Mouse (Mus musculus) hindbrain, embryonic 10.5 days (tissue): ENCODE data around the gene Hes2. TPM values are rescaled to one million over a fixed set of nuclear protein-coding genes. Genes with fewer than 3 reads are reported as not detected.
A peak's percentile ranks its signal among the peaks of the same experiment; 100 is the strongest.

Experiments used
- DNase-seq: peaks from one replicate; pipeline ENCODE4 v3.0.0-alpha.2; 2017; ENCODE audit warnings: low spot score
- H3K27ac ChIP-seq: fragments of 300-500 bp; sonication (generic); 2 replicates; pipeline ENCODE4 v1.5.1; 2016; ENCODE audit warnings: mild to moderate bottlenecking, moderate library complexity
- H3K27me3 ChIP-seq: fragments of 300-500 bp; sonication (generic); 2 replicates; pipeline ENCODE4 v1.6.1; 2016; ENCODE audit warnings: mild to moderate bottlenecking; ENCODE audit not compliant: poor library complexity, insufficient read depth, severe bottlenecking
- H3K36me3 ChIP-seq: fragments of 300-500 bp; sonication (generic); 2 replicates; pipeline ENCODE4 v1.6.1; 2016; ENCODE audit warnings: mild to moderate bottlenecking, moderate library complexity
- H3K4me1 ChIP-seq: fragments of 300-500 bp; sonication (generic); replicated peaks from 2 replicates; pipeline ENCODE4 v1.6.1; 2016; ENCODE audit warnings: mild to moderate bottlenecking
- H3K4me3 ChIP-seq: fragments of 300-500 bp; sonication (generic); 2 replicates; pipeline ENCODE4 v1.5.1; 2016; ENCODE audit warnings: mild to moderate bottlenecking, moderate library complexity
- H3K9me3 ChIP-seq: fragments of 300-500 bp; sonication (generic); 2 replicates; pipeline ENCODE4 v1.6.1; 2016; ENCODE audit warnings: mild to moderate bottlenecking, moderate library complexity
- WGBS: fragments of 180-500 bp; shearing (Covaris S2); methylation state at CpG from one replicate; pipeline ENCODE4 v1.1.7; 2016; 5-methylcytosine and 5-hydroxymethylcytosine counted together
- polyA plus RNA-seq: library from polyadenylated mRNA; unstranded; fragments of >200 nt; fragmentation: Nextera tagmentation; extraction: Ambion mirVana; gene quantifications from 2 replicates; pipeline ENCODE4 v1.2.1, GENCODE M21; 2016

Gene Hes2
- polyA plus RNA-seq, 1 experiment from 2014 or later, result 4.7 TPM

DNA sequence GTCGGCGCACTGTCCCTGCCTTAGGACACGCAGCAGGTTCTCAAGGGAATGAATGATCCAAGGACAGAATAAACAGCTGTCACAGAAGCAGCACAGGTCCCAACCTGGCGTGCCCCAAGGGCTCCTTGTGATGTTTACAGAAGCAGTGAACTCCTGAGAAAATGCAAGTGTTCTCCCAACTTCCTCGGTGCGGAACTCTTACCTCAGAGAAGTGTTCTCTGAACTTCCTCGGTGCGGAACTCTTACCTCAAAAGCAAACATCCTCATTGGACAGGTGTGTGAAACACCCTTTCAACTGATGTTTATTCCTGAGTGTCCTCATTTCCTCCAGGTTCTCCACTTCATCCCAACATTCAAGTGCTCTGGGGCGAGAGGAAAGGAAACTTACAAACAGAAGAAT is 15.3 kb downstream of the Hes2 start:
- Histone ChIP-seq H3K4me1 (peaks cover 24% of the 10 kb centered on the region), H3K27ac (no peak overlapping the region), H3K36me3 (no peaks in the 10 kb centered on the region), H3K9me3 (peaks cover 3% of the 10 kb centered on the region; the same call in 1 of the 2 replicates), H3K27me3 (peaks cover 68% of the 10 kb centered on the region), H3K4me3 (no peak overlapping the region)
- DNase-seq, result no peak
- 86% methylated on average over 9 of the region's 9 CpGs for WGBS

DNA sequence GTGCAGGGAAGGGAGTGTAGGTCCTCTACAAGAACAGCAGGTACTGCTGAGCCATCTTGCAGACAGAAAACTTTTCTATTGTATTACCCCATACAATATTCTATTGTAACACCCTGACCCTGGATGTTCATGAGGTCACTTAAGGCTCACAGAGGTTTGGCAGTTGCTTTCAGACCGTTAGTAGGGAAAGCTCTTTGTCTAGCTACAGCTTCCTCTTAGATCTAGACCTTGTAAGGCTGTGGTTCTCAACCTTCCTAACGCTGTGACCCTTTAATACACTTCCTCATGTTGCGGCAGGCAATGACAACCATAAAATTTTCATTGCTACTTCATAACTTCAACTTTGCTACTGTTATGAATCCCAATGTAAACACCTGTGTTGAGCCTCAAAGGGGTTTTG is 18.0 kb downstream of the Hes2 start:
- Histone ChIP-seq H3K27ac (no peak overlapping the region), H3K27me3 (peaks cover 70% of the 10 kb centered on the region), H3K36me3 (no peaks in the 10 kb centered on the region), H3K9me3 (peaks cover under 1% of the 10 kb centered on the region; the same call in 1 of the 2 replicates), H3K4me3 (no peak overlapping the region), H3K4me1 (peaks cover 43% of the 10 kb centered on the region)
- 72% methylated on average over 3 of the region's 3 CpGs for WGBS
- no peak for DNase-seq

DNA sequence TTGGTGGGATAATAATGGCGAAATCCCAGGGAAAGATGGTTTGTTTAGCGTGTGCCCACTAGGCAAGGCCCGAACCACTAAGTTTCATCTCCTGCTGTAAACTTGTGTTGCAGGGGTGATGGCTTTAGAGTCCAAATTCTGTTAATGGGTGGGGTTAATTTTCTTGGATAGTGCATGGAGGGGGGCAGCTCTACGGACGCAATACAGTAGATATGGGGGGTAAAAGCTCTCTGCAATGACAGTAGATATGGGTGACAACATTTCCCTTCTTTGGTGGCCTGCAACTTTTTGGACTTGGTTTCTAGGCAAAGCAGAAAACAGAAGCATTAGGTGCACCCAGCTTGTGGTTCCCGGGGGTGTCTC is 18.5 kb downstream of the Hes2 start:
- Histone ChIP-seq H3K9me3 (no peaks in the 10 kb centered on the region), H3K4me1 (peaks cover 43% of the 10 kb centered on the region), H3K36me3 (peaks cover 2% of the 10 kb centered on the region), H3K27me3 (peaks cover 73% of the 10 kb centered on the region), H3K4me3 (peak overlapping the region; percentile 84), H3K27ac (peak overlapping the region; percentile 95)
- no peak for DNase-seq
- WGBS, result 68% methylated on average over 6 of the region's 6 CpGs

DNA sequence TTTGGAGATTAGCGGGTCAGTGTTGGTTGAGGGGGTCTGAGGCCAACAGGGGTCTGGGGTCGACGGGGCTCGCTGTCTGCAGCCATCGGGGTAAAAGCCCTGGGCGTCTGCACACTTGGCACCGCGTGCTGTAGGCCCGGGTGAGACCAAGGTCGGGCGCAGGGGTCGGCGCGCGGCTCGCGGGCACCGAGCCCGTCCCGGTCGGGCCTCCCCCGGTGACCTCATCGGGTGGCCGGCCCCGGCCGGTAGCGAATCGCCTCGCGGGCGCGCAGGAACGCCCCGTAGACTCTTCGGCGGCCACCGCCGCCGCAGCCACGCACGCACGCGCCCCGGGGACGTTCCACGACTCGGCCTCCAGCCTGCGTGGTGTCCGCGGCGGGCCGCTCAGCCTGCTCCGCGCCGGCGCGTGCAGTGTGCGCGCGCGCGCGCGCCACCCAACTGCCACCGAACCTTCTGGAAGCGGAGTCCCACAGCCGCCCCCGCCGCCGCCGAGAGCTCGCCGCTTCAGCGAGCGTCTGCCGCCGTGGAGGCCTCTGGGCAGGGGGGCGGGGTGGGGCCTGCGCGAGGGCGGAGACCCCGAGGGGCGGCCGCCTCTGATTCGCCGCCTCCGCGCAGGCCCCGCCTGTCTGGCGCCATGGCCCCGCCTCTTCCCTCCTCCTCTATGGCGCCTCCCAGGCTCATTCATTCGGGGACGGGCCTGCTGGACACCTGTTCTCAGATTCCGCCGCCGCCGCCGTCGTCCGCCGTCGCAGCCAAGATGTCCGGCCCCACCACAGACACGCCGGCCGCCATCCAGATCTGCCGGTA is 19.1 kb downstream of the Hes2 start, which contains the start of gene Acot7:
Gene Acot7 (plus strand): TSS at position 598 of the 807 bp plus-strand sequence.
- WGBS, result under 1% methylated on average over 108 of the region's 108 CpGs
- peak within 1 kb of the TSS; percentile 84 for H3K4me3 ChIP-seq
- H3K4me1 ChIP-seq, result peaks cover 43% of the 10 kb centered on the region
- peak; percentile 93 for DNase-seq
- no peaks in the 10 kb centered on the region for H3K9me3 ChIP-seq
- H3K27me3 ChIP-seq, result peaks cover 73% of the 10 kb centered on the region
- H3K36me3 ChIP-seq, result peaks cover 8% of the 10 kb centered on the region
- peak within 1 kb of the TSS; percentile 95 for H3K27ac ChIP-seq

DNA sequence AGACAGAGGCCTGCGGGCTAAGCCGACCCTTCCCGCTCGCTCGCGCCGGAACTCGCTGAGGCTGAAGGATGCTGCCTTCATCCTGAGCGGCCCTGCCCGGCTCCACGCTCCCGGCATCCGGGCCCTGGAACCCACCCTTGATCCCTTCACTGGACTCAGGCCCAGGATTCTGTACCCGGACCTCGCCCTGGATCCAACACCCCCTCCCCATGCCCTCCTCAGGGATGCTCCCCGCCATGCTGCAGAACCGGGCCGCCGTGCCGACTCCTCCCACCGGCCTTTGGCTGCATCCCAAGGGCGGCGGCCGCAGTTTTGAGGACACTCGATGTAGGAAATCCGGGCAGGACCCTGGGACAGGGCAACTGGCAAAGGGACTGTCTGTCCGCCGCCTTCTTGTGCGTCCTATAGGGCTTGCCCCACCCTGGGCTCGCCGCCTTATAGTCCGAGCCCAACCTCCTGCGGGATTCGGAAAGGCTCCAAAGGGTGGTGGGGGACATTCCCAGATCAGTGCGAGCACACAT is 19.7 kb downstream of the Hes2 start:
- peaks cover 69% of the 10 kb centered on the region for H3K27me3 ChIP-seq
- peaks cover 8% of the 10 kb centered on the region for H3K36me3 ChIP-seq
- peak overlapping the region; percentile 95 for H3K27ac ChIP-seq
- 1% methylated on average over 35 of the region's 35 CpGs for WGBS
- DNase-seq, result no peak
- H3K4me1 ChIP-seq, result peaks cover 43% of the 10 kb centered on the region
- peak overlapping the region; percentile 84 for H3K4me3 ChIP-seq
- no peaks in the 10 kb centered on the region for H3K9me3 ChIP-seq

DNA sequence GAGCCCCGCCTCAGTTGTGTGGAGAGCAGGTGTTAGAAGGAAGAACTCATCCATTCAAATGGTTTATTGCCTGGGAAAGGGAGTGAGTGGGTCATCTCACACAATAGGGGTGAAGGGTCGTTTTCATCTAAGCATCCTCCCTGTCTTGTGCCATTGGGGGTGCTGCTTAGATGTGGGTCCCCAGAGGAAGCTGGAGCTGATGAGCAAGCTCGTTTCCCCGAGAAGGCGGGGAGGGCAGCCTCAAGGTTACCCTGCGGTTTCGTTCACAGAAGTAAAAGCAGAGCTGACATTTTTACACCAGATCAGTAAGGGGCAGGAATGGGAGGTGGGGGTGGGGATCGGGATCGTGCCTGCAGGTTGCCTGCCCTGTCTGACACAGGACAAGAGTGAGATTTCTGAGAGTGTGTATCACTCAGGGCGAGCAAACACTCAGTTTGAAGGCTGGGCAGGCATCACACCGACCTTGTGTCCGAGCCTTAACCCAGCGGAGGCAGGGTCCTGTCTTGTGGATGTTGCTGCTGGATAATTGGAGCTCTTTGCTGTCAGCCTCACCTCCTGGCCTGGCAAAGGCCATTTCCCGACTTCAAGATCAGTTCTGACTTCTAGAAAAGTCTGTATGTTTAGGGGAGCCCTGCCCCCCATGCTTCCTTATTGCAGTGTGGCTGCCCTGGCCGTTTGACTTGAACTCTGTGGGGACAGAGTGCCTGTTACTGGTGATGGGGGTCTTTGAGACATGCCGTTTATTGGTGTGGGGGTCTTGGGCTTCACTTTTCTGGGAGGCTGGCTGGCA is 20.4 kb downstream of the Hes2 start:
- Histone ChIP-seq H3K4me3 (peak overlapping the region; percentile 84), H3K9me3 (no peaks in the 10 kb centered on the region), H3K27ac (peak overlapping the region; percentile 95), H3K4me1 (peaks cover 43% of the 10 kb centered on the region), H3K36me3 (peaks cover 8% of the 10 kb centered on the region), H3K27me3 (peaks cover 62% of the 10 kb centered on the region)
- DNase-seq, result no peak
- WGBS, result 37% methylated on average over 16 of the region's 16 CpGs

DNA sequence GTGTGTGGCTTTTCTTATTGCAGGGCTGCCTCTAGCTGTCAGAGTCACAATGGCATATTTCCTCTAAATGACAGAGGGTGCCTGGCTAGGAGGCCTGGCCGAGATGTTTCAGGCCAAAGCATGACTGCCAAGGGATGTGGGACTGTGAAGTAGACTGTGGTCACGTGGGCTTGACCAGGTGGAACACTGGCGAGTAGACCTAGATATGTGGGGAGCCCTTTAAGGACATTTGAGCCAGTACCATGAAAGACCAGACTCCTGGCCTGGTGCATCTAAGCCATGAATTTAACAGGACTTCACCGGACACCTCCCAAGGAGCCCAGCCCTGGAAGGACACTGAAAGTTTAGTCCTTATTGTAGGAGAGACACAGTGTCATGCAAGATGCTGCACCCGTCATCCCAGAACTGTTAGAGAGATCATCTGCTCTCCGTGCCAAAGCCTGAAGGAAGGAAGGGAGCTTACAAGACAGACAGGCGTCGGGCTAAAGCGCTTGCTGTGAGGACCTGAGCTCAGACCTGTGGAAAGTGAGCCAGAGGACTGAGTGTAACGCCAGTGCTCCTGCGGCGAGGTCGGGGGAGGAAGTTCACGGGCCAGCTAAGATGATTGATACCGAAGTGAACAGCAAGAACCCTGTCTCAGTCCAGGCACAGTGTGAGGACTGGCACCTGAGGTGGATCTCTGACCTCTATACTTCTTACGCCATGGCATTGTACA is 21.4 kb downstream of the Hes2 start:
- Histone ChIP-seq H3K4me1 (peaks cover 52% of the 10 kb centered on the region), H3K36me3 (peaks cover 8% of the 10 kb centered on the region), H3K4me3 (0 out of 2 replicates have a peak overlapping the region, but pooled peaks have one; percentile 84), H3K9me3 (no peaks in the 10 kb centered on the region), H3K27ac (no peak overlapping the region), H3K27me3 (peaks cover 52% of the 10 kb centered on the region)
- 89% methylated on average over 16 of the region's 16 CpGs for WGBS
- DNase-seq, result no peak

DNA sequence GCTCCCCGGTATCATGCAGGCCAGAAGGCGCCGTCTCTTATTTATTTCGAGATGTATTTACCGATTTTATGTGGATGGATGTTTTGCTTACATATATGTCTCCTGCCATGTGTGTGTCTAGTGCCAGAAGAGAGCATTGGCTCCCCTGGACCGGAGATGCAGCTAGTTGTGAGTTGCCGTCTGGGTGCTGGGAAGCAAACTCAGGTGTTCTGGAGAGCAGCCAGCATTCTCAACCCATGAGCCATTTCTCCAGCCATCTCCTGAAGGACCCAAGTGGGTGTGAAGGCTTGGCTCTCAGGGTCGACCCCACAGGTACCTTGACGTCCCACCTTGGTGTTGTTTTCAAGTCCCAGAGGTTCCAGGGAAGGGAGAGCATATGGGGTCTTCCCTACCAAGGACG is 23.5 kb downstream of the Hes2 start:
- Histone ChIP-seq H3K27ac (no peak overlapping the region), H3K9me3 (no peaks in the 10 kb centered on the region), H3K4me1 (peaks cover 65% of the 10 kb centered on the region), H3K27me3 (peaks cover 31% of the 10 kb centered on the region), H3K36me3 (peaks cover 8% of the 10 kb centered on the region), H3K4me3 (no peak overlapping the region)
- WGBS, result 87% methylated on average over 10 of the region's 10 CpGs
- DNase-seq, result no peak

DNA sequence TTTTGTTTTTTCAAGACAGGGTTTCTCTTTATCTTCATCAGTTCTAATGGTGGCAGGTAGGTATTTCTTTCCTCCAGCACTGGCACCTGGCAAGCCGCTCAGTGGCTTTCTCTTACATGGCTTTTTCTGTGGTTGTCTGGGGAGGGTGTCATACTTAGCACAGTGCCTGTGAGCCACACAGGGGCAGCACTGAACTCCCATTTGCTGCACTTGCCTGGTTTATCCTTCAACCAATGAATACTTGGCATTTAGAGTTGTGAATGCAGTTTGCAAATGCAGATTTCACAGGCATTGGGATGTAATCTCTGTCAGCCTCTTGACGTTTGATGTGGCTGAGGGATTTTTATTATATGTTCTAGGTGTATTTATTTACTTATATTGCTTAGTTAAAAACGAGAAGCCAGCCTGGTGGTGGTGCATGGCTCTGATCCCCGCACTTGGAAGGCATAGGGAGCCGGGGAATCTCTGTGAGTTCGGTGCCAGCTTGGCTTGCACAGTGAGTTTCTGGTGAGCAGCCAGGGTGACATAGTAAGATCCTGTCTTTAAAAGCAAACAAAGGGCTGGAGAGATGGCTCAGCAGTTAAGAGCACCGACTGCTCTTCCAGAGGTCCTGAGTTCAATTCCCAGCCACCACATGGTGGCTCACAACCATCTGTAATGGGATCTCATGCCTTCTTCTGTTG is 25.8 kb downstream of the Hes2 start:
- peaks cover 5% of the 10 kb centered on the region; the same call in 1 of the 2 replicates for H3K9me3 ChIP-seq
- peaks cover 49% of the 10 kb centered on the region for H3K4me1 ChIP-seq
- 70% methylated on average over 7 of the region's 7 CpGs for WGBS
- DNase-seq, result no peak
- peaks cover 12% of the 10 kb centered on the region for H3K36me3 ChIP-seq
- H3K4me3 ChIP-seq, result no peak overlapping the region
- H3K27ac ChIP-seq, result no peak overlapping the region
- peaks cover 17% of the 10 kb centered on the region for H3K27me3 ChIP-seq

DNA sequence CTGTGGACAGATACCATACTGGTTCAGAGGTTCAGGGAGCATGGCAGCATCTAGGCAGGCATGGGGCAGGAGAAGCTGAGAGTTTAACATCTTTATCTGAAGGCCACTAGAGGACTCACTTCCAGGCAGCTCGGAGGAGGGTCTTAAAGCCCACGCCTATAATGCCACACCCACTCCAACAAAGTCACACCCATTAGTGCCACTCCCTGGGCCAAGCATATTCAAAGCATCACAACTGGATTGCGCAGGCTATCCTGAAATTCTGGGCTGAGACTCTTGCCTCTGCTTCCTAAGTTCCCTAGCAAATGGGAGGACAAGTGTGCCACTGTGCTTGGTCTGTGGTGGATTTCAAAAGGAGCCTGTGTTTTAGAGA is 26.5 kb downstream of the Hes2 start:
- H3K36me3 ChIP-seq, result peaks cover 12% of the 10 kb centered on the region
- H3K4me1 ChIP-seq, result peaks cover 47% of the 10 kb centered on the region
- H3K4me3 ChIP-seq, result peak overlapping the region; percentile 36
- WGBS, result 6% methylated on average over 3 of the region's 3 CpGs
- peak; percentile 51 for DNase-seq
- H3K27me3 ChIP-seq, result peaks cover 11% of the 10 kb centered on the region
- H3K27ac ChIP-seq, result peak overlapping the region; percentile 84
- peaks cover 5% of the 10 kb centered on the region; the same call in 1 of the 2 replicates for H3K9me3 ChIP-seq

DNA sequence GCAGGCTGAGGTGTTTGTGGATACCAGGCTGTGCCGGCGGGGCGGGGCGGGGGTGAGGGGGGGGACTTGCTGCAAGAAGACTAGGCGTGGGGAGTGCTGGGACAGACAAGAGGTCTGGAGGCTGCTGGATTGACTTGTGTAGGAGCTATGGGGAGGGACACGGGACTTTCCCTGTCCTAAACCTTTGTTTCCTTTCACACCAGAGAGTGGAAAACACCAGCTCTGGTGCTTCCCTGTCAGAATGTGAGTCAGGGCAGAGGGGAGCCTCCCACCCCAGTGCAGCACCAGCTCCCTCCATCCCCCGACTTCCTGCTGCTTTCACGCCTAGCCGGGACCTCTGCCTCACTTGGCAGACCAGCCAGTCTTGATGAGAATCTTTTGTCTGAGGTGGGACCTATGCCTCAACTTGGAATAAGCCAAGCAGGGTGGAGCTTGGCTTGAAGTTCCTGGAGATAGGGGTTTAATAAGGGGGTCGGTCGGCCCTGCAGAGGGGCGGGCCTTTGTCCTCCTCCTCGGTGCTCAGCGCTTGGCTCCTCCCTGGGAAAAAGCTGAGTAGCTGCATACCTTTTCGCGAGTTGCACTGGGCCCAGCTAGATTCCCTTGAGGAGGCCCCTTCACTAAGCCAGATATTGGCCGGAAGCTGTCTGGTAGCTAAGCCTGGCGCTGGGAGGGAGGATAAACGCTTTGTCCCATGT is 27.0 kb downstream of the Hes2 start:
- peaks cover 12% of the 10 kb centered on the region for H3K36me3 ChIP-seq
- peak overlapping the region; percentile 36 for H3K4me3 ChIP-seq
- DNase-seq, result peak; percentile 44
- 3% methylated on average over 19 of the region's 19 CpGs for WGBS
- H3K27me3 ChIP-seq, result peaks cover 5% of the 10 kb centered on the region
- peaks cover 47% of the 10 kb centered on the region for H3K4me1 ChIP-seq
- peaks cover 5% of the 10 kb centered on the region; the same call in 1 of the 2 replicates for H3K9me3 ChIP-seq
- peak overlapping the region; percentile 84 for H3K27ac ChIP-seq
